Mouse (Mus musculus) cerebellum, adult 2 months (tissue): Measurements from ENCODE around the gene Pcbp4. TPM values are rescaled to one million over a fixed set of nuclear protein-coding genes. Genes with fewer than 3 reads are reported as not detected.

Source experiments
- DNase-seq, 2 experiments: peaks; one replicate each; pipeline ENCODE4 v3.0.0; 2021
- H3K27ac ChIP-seq: fragments of 200-500 bp; 2 replicates; pipeline ENCODE4 v1.5.1; 2012; ENCODE audit warnings: low read length, control low read depth, inconsistent platforms; ENCODE audit not compliant: insufficient read depth
- H3K27me3 ChIP-seq: fragments of 200-500 bp; 2 replicates; pipeline ENCODE4 v1.6.1; 2012; ENCODE audit warnings: inconsistent platforms, mild to moderate bottlenecking, low read length, moderate library complexity; ENCODE audit not compliant: control insufficient read depth, insufficient read depth
- H3K4me1 ChIP-seq: fragments of 200-500 bp; 2 replicates; pipeline ENCODE4 v1.6.1; 2011; ENCODE audit warnings: low read length; ENCODE audit not compliant: control insufficient read depth, insufficient read depth
- H3K4me3 ChIP-seq: fragments of 200-500 bp; replicated peaks from 2 replicates; pipeline ENCODE3; 2011; ENCODE audit warnings: mild to moderate bottlenecking, low read depth, low read length, control low read depth; ENCODE audit not compliant: insufficient read depth
- CTCF ChIP-seq: fragments of 200-500 bp; IDR thresholded peaks from 2 replicates; pipeline ENCODE4 v1.5.1; 2011; ENCODE audit warnings: low read depth, mild to moderate bottlenecking, control low read depth, low read length, moderate library complexity, borderline replicate concordance; ENCODE audit not compliant: insufficient read depth
- POLR2A ChIP-seq: fragments of 200-500 bp; IDR thresholded peaks from 2 replicates; pipeline ENCODE4 v1.6.1; 2011; ENCODE audit warnings: low read length, control low read depth, borderline replicate concordance; ENCODE audit not compliant: insufficient read depth
- WGBS: fragments of 180-500 bp; shearing (Covaris S2); methylation state at CpG from one replicate; pipeline ENCODE4 v1.1.7; 2018; 5-methylcytosine and 5-hydroxymethylcytosine counted together
- polyA plus RNA-seq: library from polyadenylated mRNA; depleted of rRNA; stranded (reverse); fragments of >200 nt; gene quantifications from 2 replicates; pipeline ENCODE4 v1.2.3, GENCODE M21; 2012

The Pcbp4 gene
- polyA plus RNA-seq, 1 experiment = 515 TPM

GRCm38 (mm10) chr9:106461641-106462429 lies 8.7 kb downstream of the Pcbp4 start:
- whole genome bisulfite sequencing = 13% methylated on average over 16 of the region's 16 CpGs
- Histone ChIP-seq H3K27ac (peak overlapping the region; percentile 75), H3K27me3 (no peaks in the 10 kb centered on the region), H3K4me1 (peaks cover 23% of the 10 kb centered on the region), H3K4me3 (peak overlapping the region; percentile 83)
- TF ChIP-seq CTCF = no peak
- no peak for TF ChIP-seq POLR2A
- peak; percentile 61 to 67 for DNase-seq

GRCm38 (mm10) chr9:106462430-106462800 lies 9.3 kb downstream of the Pcbp4 start:
- 24% methylated on average over 12 of the region's 12 CpGs for WGBS
- no peak for TF ChIP-seq POLR2A
- TF ChIP-seq CTCF = no peak
- Histone ChIP-seq H3K27me3 (no peaks in the 10 kb centered on the region), H3K4me3 (peak overlapping the region; percentile 83), H3K27ac (peak overlapping the region; percentile 75), H3K4me1 (peaks cover 18% of the 10 kb centered on the region)
- DNase-seq = peak; percentile 44 to 63

- H3K4me1 ChIP-seq = peaks cover 13% of the 10 kb centered on the region; the same call in 1 of the 2 replicates
- TF ChIP-seq CTCF (no peak), POLR2A (peak; percentile 5; the same call in 1 of the 2 replicates)
- H3K27me3 ChIP-seq = no peaks in the 10 kb centered on the region
- H3K27ac ChIP-seq = peak overlapping the region; percentile 100
- WGBS = 10% methylated on average over 21 of the region's 21 CpGs
- H3K4me3 ChIP-seq = peak overlapping the region; percentile 52
- peak; percentile 91 to 94 for DNase-seq
Measured at GRCm38 (mm10) chr9:106463122-106464063, 10.3 kb downstream of the Pcbp4 start.

DNA sequence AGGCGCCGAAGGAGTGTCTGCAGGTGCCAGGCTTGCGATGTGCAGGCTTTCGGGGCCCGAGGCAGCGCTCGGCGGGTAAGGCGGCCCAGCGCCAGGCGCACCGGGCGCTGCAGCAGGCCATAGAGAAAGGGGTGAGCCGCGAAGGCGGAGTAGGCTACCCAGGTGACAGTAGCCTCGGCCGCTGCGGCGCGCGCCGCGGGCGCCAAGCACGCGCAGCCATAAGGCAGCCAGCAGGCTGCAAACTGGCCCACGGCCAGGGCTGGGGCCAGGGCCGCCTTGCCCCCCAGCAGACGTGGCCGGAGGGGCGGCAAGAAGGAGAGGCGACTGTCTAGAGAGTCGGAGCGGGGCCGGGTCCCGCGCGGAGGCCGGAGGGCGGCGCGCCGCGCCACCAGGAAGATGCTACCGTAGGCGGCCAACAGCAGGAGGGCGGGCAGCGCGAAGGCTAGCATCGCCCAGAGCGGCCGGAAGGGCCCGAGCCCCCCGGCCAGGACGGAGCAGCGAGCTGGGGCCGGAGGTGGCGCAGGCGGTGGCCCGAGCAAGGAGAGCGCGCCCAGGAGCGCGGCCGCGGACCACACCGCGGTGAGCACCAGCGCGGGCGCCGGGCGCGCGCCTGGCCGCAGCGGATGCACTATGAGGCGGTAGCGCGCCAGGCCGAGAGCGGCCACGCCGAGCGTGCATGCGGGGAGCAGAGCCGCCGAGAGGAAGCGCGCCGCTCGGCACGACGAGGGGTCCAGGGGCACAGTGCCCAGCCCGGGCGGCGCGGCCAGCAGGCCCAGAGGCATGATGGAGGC lies 11.9 kb downstream of the Pcbp4 start:
- H3K27me3 ChIP-seq = no peaks in the 10 kb centered on the region
- peak; percentile 91 to 92 for DNase-seq
- under 1% methylated on average over 99 of the region's 99 CpGs for WGBS
- peaks cover 9% of the 10 kb centered on the region; the same call in 1 of the 2 replicates for H3K4me1 ChIP-seq
- peak overlapping the region; percentile 100 for H3K27ac ChIP-seq
- peak overlapping the region; percentile 52 for H3K4me3 ChIP-seq
- TF ChIP-seq POLR2A (peak; percentile 69), CTCF (no peak)

- Histone ChIP-seq H3K27me3 (no peaks in the 10 kb centered on the region), H3K27ac (peak within 1 kb of the TSS; percentile 100), H3K4me1 (peaks cover 7% of the 10 kb centered on the region; the same call in 1 of the 2 replicates), H3K4me3 (peak within 1 kb of the TSS; percentile 52)
- DNase-seq = peak; percentile 82 to 84
- TF ChIP-seq POLR2A = peak; percentile 67; the same call in 1 of the 2 replicates
- TF ChIP-seq CTCF = no peak
- WGBS = 4% methylated on average over 26 of the region's 26 CpGs
Measured at GRCm38 (mm10) chr9:106465571-106466200, 12.6 kb downstream of the Pcbp4 start, which contains the start of gene Gpr62. Gene Gpr62, minus strand, starts transcription at chr9:106465938.

DNA sequence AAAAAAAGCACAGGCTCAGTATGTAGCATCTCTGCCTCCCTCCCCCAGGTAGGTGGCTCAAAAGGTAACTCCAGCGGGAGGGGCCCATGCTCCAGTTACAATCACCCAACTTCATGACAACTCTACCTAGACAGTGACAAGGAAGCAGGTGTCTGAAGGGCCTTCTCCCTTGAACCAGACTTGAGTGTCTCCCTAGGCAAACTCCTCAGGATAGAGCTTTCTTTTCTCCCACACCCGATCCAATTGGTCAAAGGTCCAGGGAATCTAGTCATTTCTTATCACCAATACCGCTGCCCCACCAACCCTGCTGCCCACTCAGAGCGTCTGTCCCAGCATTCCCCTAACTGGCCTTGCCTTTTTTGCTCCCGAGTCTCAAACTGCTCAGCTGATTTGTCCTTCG lies 13.6 kb downstream of the Pcbp4 start:
- Histone ChIP-seq H3K4me3 (no peak overlapping the region), H3K4me1 (peaks cover 7% of the 10 kb centered on the region; the same call in 1 of the 2 replicates), H3K27me3 (no peaks in the 10 kb centered on the region), H3K27ac (no peak overlapping the region)
- WGBS = 95% methylated on average over 6 of the region's 6 CpGs
- TF ChIP-seq CTCF (no peak), POLR2A (no peak)
- peak in 1 of 2 experiments; percentile 10 for DNase-seq
